Mouse (Mus musculus) megakaryocyte, embryonic 14.5 days (primary cell): Measurements from ENCODE around the gene Bcl11b. TPM values are rescaled to one million over a fixed set of nuclear protein-coding genes. Genes with fewer than 3 reads are reported as not detected.

Experiments
- H3K27me3 ChIP-seq: replicated peaks from 2 replicates; pipeline ENCODE3; 2012; ENCODE audit warnings: inconsistent platforms
- H3K36me3 ChIP-seq: replicated peaks from 2 replicates; pipeline ENCODE3; 2012; ENCODE audit warnings: low read length, inconsistent platforms, mixed read lengths
- H3K4me1 ChIP-seq: 2 replicates; pipeline ENCODE4 v1.6.1; 2012; ENCODE audit warnings: inconsistent platforms
- H3K4me3 ChIP-seq: replicated peaks from 2 replicates; pipeline ENCODE3; 2012; ENCODE audit warnings: moderate library complexity, mild to moderate bottlenecking, inconsistent platforms
- H3K9me3 ChIP-seq: 2 replicates; pipeline ENCODE4 v1.6.1; 2012; ENCODE audit warnings: inconsistent platforms
- FLI1 ChIP-seq: IDR thresholded peaks from 2 replicates; pipeline ENCODE4 v1.6.1; 2012; ENCODE audit warnings: low read length, inconsistent platforms, mixed read lengths
- GATA1 ChIP-seq: IDR thresholded peaks from 3 replicates; pipeline ENCODE4 v1.6.1; 2012; ENCODE audit warnings: mixed read lengths, low read length, inconsistent platforms, borderline replicate concordance
- polyA plus RNA-seq: library from polyadenylated mRNA; stranded (reverse); fragments of >175 nt; gene quantifications from 2 replicates; pipeline ENCODE4 v1.2.3, GENCODE M21; 2012; ENCODE audit warnings: low replicate concordance; ENCODE audit not compliant: insufficient read depth

Bcl11b gene
- polyA plus RNA-seq, 1 experiment, result 0.07 TPM

GRCm38 (mm10) chr12:107964396-107965085, 38.9 kb downstream of the Bcl11b start:
- no peaks in the 10 kb centered on the region for H3K4me1 ChIP-seq
- H3K27me3 ChIP-seq, result no peaks in the 10 kb centered on the region
- H3K9me3 ChIP-seq, result peaks cover 12% of the 10 kb centered on the region
- TF ChIP-seq GATA1 (no peak), FLI1 (no peak)
- H3K36me3 ChIP-seq, result no peaks in the 10 kb centered on the region
- H3K4me3 ChIP-seq, result no peak overlapping the region

- no peaks in the 10 kb centered on the region for H3K4me1 ChIP-seq
- H3K4me3 ChIP-seq, result no peak overlapping the region
- H3K36me3 ChIP-seq, result no peaks in the 10 kb centered on the region
- TF ChIP-seq FLI1 (no peak), GATA1 (no peak)
- H3K27me3 ChIP-seq, result no peaks in the 10 kb centered on the region
- 0 out of 2 replicates have a peak, but pooled peaks cover 9% of the 10 kb centered on the region for H3K9me3 ChIP-seq
These were observed 40.5 kb downstream of the Bcl11b start for GRCm38 (mm10) chr12:107962852-107963251.

GRCm38 (mm10) chr12:107961843-107962242, 41.6 kb downstream of the Bcl11b start:
- no peaks in the 10 kb centered on the region for H3K27me3 ChIP-seq
- H3K9me3 ChIP-seq, result 0 out of 2 replicates have a peak, but pooled peaks cover 2% of the 10 kb centered on the region
- no peak overlapping the region for H3K4me3 ChIP-seq
- H3K36me3 ChIP-seq, result no peaks in the 10 kb centered on the region
- no peak for TF ChIP-seq GATA1
- TF ChIP-seq FLI1, result no peak
- no peaks in the 10 kb centered on the region for H3K4me1 ChIP-seq

- Histone ChIP-seq H3K27me3 (no peaks in the 10 kb centered on the region), H3K9me3 (0 out of 2 replicates have a peak, but pooled peaks cover 2% of the 10 kb centered on the region), H3K4me1 (no peaks in the 10 kb centered on the region), H3K4me3 (no peak overlapping the region), H3K36me3 (no peaks in the 10 kb centered on the region)
- no peak for TF ChIP-seq FLI1
- TF ChIP-seq GATA1, result no peak
These were observed 42.5 kb downstream of the Bcl11b start for GRCm38 (mm10) chr12:107960789-107961491.

GRCm38 (mm10) chr12:107960365-107960764, 43.0 kb downstream of the Bcl11b start:
- H3K9me3 ChIP-seq, result 0 out of 2 replicates have a peak, but pooled peaks cover 2% of the 10 kb centered on the region
- H3K4me3 ChIP-seq, result no peak overlapping the region
- H3K4me1 ChIP-seq, result no peaks in the 10 kb centered on the region
- no peaks in the 10 kb centered on the region for H3K27me3 ChIP-seq
- TF ChIP-seq GATA1 (no peak), FLI1 (no peak)
- H3K36me3 ChIP-seq, result no peaks in the 10 kb centered on the region

- H3K4me3 ChIP-seq, result no peak overlapping the region
- TF ChIP-seq FLI1 (no peak), GATA1 (no peak)
- no peaks in the 10 kb centered on the region for H3K4me1 ChIP-seq
- no peaks in the 10 kb centered on the region for H3K27me3 ChIP-seq
- H3K36me3 ChIP-seq, result no peaks in the 10 kb centered on the region
- 0 out of 2 replicates have a peak, but pooled peaks cover 2% of the 10 kb centered on the region for H3K9me3 ChIP-seq
These were observed 43.5 kb downstream of the Bcl11b start for GRCm38 (mm10) chr12:107959872-107960271.

- Histone ChIP-seq H3K4me1 (no peaks in the 10 kb centered on the region), H3K27me3 (no peaks in the 10 kb centered on the region), H3K9me3 (0 out of 2 replicates have a peak, but pooled peaks cover 2% of the 10 kb centered on the region), H3K36me3 (no peaks in the 10 kb centered on the region), H3K4me3 (no peak overlapping the region)
- TF ChIP-seq FLI1 (no peak), GATA1 (no peak)
These were observed 50.2 kb downstream of the Bcl11b start for GRCm38 (mm10) chr12:107953044-107953684.

- H3K36me3 ChIP-seq, result no peaks in the 10 kb centered on the region
- H3K4me1 ChIP-seq, result no peaks in the 10 kb centered on the region
- H3K4me3 ChIP-seq, result no peak overlapping the region
- H3K27me3 ChIP-seq, result no peaks in the 10 kb centered on the region
- 0 out of 2 replicates have a peak, but pooled peaks cover 7% of the 10 kb centered on the region for H3K9me3 ChIP-seq
- TF ChIP-seq FLI1, result no peak
- no peak for TF ChIP-seq GATA1
These were observed 51.1 kb downstream of the Bcl11b start for GRCm38 (mm10) chr12:107952318-107952724.

- Histone ChIP-seq H3K36me3 (no peaks in the 10 kb centered on the region), H3K4me3 (no peak overlapping the region), H3K4me1 (no peaks in the 10 kb centered on the region), H3K9me3 (peaks cover 14% of the 10 kb centered on the region; the same call in 1 of the 2 replicates), H3K27me3 (no peaks in the 10 kb centered on the region)
- TF ChIP-seq GATA1, result no peak
- TF ChIP-seq FLI1, result no peak
These were observed 52.7 kb downstream of the Bcl11b start for GRCm38 (mm10) chr12:107950667-107951179.
